Mouse (Mus musculus): ENCODE results near the gene Gm10961.

DNA sequence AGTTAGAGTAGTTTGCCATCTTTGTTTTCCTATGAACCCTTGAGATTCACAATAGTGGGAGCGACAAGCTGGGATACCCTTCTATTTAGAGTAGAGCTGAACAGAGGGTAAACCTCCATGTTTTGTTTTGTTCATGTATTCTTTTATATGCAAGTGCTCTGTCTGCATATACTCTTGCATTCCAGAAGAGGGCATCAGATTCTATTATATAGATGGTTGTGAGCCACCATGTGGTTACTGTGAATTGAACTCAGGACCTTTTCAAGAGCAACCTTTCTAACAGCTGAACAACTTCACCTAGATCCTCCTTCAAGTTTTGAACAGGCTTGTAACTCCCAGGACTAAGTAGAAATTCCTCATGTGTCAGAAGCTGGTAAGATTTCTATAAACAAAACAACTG lies 27.9 kb downstream of the Gm10961 start:
- TF ChIP-seq POLR2A (IDR thresholded peaks at IDR 0.05; ENCODE audit: low read depth, low read length) (no peak), CTCF (IDR thresholded peaks at IDR 0.05; ENCODE audit: extremely low read depth, insufficient read length, insufficient replicate concordance, low read depth, low read length) (no peak)
